Mouse (Mus musculus) right cerebral cortex, postnatal 10 days (tissue): ENCODE results near the gene Srgap2.

ENCODE experiments used
- DNase-seq, 2 experiments: peaks; one replicate each; pipeline ENCODE4 v3.0.0; 2021; ENCODE audit warnings: low spot score in 2 of 2

Srgap2 gene

GRCm38 (mm10) chr1:131473631-131474118, 53.5 kb downstream of the Srgap2 start:
- no peak for DNase-seq

- DNase-seq = no peak
These were observed 56.6 kb downstream of the Srgap2 start for GRCm38 (mm10) chr1:131470597-131470996.

GRCm38 (mm10) chr1:131465855-131466254, 61.3 kb downstream of the Srgap2 start:
- no peak for DNase-seq

- no peak for DNase-seq
These were observed 63.1 kb downstream of the Srgap2 start for GRCm38 (mm10) chr1:131463953-131464627.

GRCm38 (mm10) chr1:131462541-131463067, 64.5 kb downstream of the Srgap2 start:
- no peak for DNase-seq

GRCm38 (mm10) chr1:131460914-131461530, 66.1 kb downstream of the Srgap2 start:
- no peak for DNase-seq

GRCm38 (mm10) chr1:131455355-131455890, 71.7 kb downstream of the Srgap2 start:
- no peak for DNase-seq

- DNase-seq = no peak
These were observed 72.8 kb downstream of the Srgap2 start for GRCm38 (mm10) chr1:131454386-131454785.

GRCm38 (mm10) chr1:131453335-131453734, 73.8 kb downstream of the Srgap2 start:
- DNase-seq = no peak

- DNase-seq = no peak
These were observed 78.8 kb downstream of the Srgap2 start for GRCm38 (mm10) chr1:131448373-131448772.

GRCm38 (mm10) chr1:131447333-131447732, 79.8 kb downstream of the Srgap2 start:
- no peak for DNase-seq

- DNase-seq = no peak
These were observed 80.6 kb downstream of the Srgap2 start for GRCm38 (mm10) chr1:131446577-131446976.

GRCm38 (mm10) chr1:131438556-131438955, 88.6 kb downstream of the Srgap2 start:
- peak in 1 of 2 experiments; percentile 48 for DNase-seq

- no peak for DNase-seq
These were observed 89.2 kb downstream of the Srgap2 start for GRCm38 (mm10) chr1:131437975-131438374.

GRCm38 (mm10) chr1:131436609-131437008, 90.5 kb downstream of the Srgap2 start:
- no peak for DNase-seq

- DNase-seq = peak; percentile 79 to 90
These were observed 95.5 kb downstream of the Srgap2 start for GRCm38 (mm10) chr1:131431456-131432246.

- DNase-seq = no peak
These were observed 99.9 kb downstream of the Srgap2 start for GRCm38 (mm10) chr1:131427140-131427821.

- DNase-seq = no peak
These were observed 104.1 kb downstream of the Srgap2 start for GRCm38 (mm10) chr1:131423061-131423460.

GRCm38 (mm10) chr1:131421113-131421512, 106.0 kb downstream of the Srgap2 start:
- DNase-seq = no peak

GRCm38 (mm10) chr1:131420660-131421059, 106.5 kb downstream of the Srgap2 start:
- DNase-seq = no peak

GRCm38 (mm10) chr1:131419307-131419706, 107.8 kb downstream of the Srgap2 start:
- DNase-seq = no peak
